Mouse (Mus musculus) cerebellum, postnatal 25 days (tissue): Measurements from ENCODE around the gene Nsd2.

Experiments used
- DNase-seq, 2 experiments: peaks; one replicate each; pipeline ENCODE4 v3.0.0; 2021; ENCODE audit warnings: mixed read lengths in 2 of 2

The Nsd2 gene

DNA sequence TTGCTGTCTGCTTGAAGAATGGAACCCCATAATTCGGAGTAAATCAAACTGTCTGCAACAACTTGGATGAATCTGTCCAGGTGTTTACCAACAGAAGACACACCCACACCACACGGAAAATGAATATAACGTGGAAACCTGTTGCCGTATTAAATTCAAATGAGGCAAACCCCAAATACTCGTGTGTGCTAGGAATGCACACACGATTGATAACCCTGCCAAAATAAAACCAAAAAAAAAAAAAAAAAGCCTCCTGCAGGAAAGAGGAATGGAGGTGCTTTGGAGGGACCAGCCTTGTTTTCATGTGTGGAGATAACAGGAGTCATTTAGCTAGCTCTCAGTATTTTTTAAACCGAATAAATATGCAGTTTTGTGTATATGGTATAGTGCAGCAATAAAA is 114.4 kb downstream of the Nsd2 start:
- DNase-seq = no peak

DNA sequence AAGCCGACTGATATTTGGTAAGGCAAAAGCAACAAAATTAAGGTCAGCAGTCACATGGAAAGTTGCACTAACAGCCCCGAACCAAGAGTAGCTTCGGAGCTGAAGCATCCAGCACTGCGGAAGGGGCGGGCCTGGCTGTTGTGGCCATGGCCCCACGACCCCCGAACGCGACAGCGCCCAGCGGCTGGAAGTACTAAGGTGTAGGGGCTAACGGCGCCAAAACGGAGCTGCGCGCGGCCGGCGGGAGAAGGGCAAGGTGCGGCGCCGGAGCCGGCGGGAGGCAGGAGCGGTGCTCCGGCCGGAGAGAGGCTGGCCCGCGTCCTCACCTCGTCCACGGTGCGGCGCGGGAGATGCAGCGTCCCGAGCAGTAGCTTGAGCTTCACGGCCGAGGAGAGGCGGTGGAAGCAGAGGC is 115.2 kb downstream of the Nsd2 start:
- DNase-seq = no peak

DNA sequence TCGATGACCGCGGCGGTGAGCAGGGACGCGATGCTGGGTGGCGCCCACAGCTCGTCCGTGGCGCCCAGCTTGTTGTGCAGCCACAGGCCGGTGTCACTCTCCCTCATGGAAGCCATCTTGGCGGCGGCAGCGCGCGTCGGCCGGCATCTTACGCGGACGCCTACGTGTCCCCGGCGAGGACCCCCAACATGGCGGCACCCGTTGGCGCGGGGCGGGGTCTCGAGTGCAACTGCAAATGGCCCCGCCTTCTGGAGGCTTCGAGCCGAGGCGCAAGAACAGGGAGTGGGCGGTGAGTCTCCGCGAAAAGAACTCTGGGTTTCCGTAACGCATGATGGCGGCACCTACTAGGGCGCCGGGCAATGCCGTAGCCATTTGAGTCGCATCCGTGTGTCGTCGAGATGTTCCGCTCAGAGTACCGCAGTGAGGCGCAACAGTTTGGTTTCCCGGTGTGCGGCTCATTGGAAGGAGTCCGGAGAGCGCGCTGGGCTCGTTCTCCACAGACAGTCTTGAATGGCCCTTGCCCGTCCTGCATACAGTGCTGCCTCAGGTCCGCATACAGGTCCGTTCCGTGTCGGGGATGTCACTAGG is 115.7 kb downstream of the Nsd2 start, which contains the start of gene Nelfa:
Nelfa (minus strand) TSS at position 294 of the 588 bp plus-strand sequence.
- peak; percentile 98 to 99 for DNase-seq

DNA sequence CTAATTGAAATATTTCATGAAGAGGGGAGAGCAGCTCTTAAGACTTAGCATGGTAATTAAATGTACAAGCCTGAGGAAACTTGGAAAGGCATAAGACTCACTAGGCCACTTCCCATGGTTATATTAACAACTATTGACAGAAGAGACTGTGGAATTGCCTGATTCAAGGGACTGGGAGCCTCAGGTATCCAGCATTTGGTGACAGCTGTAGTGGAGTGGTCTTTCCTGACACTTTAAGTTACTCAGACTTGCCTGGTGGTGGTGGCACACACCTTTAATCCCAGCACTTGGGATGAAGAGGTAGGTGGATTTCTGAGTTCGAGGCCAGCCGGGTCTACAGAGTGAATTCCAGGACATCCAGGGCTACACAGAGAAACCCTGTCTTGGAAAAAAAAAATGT is 116.7 kb downstream of the Nsd2 start:
- no peak for DNase-seq

DNA sequence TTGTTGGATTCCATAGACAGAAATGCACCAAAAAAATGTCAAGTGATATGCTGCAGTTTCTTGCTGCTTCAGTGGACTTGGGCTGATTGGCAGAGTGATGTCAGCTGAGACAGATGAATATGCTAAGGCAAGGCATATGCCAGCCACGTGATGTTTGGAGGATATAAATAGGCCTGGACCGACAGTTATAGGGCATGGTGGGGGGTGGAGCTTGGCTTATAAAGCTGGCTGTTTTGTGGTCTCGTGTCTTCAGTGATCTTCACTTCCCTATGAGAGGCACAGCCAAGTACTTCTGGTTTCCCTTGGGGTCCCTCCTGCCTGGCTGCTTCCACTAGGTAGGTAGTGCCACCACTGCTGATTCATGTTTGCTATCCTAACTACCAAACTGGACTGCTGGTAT is 117.9 kb downstream of the Nsd2 start:
- DNase-seq = no peak

DNA sequence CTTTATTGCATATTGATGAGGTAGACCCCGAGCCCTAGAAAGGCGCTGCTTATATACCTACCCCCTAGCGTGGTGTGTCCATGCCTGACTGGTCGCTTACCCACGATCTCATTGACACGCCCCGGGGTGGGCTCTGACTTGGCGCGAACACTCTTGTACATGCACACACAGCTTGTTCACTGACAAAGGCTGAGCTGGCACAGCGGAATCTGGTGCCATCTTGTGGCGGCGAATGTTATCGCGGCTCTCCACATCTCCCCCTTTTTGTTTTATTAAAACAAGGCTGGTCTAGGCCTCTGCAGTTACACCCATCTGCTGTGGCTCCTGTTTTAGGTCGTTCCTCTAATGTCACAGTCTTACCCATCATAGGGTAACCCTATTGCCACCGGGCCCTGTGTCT is 126.5 kb downstream of the Nsd2 start:
- peak in 1 of 2 experiments; percentile 15 for DNase-seq
